Mouse (Mus musculus): ENCODE measurements around the gene Mmp3. TPM values are rescaled to one million over a fixed set of nuclear protein-coding genes. Genes with fewer than 3 reads are reported as not detected.
"Not testable (repeated sequence)": the region's sequence is repeated elsewhere in the genome, so short reads cannot be mapped to it uniquely, and the experiment has no call there.

The Mmp3 gene
- 1.2 and 1.3 TPM in 2 replicates for polyA plus RNA-seq (2012; rRNA removed)

DNA sequence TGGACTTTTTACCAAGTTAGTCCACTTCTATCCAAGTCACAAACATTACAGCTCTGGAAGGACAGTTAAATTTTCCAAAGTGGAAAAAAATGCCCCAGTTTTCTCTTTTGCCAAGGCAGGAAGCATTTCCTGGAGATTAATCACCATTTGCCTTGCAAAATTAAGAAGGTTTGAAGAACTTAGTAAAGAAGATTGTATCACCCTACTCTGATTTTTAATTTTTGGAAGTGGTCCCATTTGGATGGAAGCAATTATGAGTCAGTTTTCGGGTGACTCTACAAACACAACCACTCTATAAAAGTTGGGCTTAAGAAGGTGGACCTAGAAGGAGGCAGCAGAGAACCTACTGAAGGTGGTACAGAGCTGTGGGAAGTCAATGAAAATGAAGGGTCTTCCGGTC lies at the start of gene Mmp3:
Gene Mmp3, plus strand, starts transcription at position 301 of the 400 bp plus-strand sequence.
- H3K27me3 ChIP-seq (ENCODE audit: control insufficient read depth, insufficient read depth, low read length) = no peaks in the 10 kb centered on the region
- DNase-seq = no peak
- no peaks in the 10 kb centered on the region for H3K4me1 ChIP-seq (replicated peaks; ENCODE audit: control insufficient read depth, insufficient read depth, low read length)
- 97% methylated on average over 2 of the region's 2 CpGs for WGBS
- no peak within 1 kb of the TSS for H3K27ac ChIP-seq (ENCODE audit: control insufficient read depth, insufficient read depth, low read length)
- H3K4me3 ChIP-seq (ENCODE audit: control insufficient read depth, insufficient read depth, low read length) = no peak within 1 kb of the TSS
- no peak for TF ChIP-seq CTCF (IDR thresholded peaks at IDR 0.05; ENCODE audit: borderline replicate concordance, control insufficient read depth, extremely low read depth, insufficient read depth, low read length, poor library complexity)
- TF ChIP-seq POLR2A (IDR thresholded peaks at IDR 0.05; ENCODE audit: control insufficient read depth, extremely low read depth, insufficient read depth, low read length, poor library complexity) = no peak
- H3K36me3 ChIP-seq (ENCODE audit: control insufficient read depth, insufficient read depth, low read length) = no peaks in the 10 kb centered on the region

DNA sequence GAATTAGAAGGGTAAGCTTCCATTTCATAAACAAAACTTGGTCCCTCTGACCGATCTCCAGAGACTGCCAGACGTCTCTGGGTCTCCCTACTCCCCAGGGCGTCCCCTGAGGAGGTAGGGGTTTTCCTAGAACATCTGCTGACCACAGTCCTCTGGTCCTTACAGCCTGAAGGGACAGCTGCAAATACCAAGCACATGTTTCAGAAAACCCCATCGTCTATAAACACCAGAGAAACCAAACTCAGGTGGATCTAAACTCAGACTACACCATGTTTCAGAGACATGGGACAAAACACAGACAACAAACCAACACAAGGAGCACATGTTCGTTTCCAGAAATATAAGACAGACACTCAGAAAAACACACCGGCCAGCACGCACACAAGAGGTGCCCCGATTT lies 49.1 kb upstream of the Mmp3 start:
- not testable (repeated sequence) for DNase-seq; H3K27me3 ChIP-seq (ENCODE audit: control insufficient read depth, insufficient read depth, low read length); H3K36me3 ChIP-seq (ENCODE audit: control insufficient read depth, insufficient read depth, low read length); H3K27ac ChIP-seq (ENCODE audit: control insufficient read depth, insufficient read depth, low read length); H3K4me1 ChIP-seq (replicated peaks; ENCODE audit: control insufficient read depth, insufficient read depth, low read length); H3K4me3 ChIP-seq (ENCODE audit: control insufficient read depth, insufficient read depth, low read length)
- WGBS = 89% methylated on average over 8 of the region's 8 CpGs

DNA sequence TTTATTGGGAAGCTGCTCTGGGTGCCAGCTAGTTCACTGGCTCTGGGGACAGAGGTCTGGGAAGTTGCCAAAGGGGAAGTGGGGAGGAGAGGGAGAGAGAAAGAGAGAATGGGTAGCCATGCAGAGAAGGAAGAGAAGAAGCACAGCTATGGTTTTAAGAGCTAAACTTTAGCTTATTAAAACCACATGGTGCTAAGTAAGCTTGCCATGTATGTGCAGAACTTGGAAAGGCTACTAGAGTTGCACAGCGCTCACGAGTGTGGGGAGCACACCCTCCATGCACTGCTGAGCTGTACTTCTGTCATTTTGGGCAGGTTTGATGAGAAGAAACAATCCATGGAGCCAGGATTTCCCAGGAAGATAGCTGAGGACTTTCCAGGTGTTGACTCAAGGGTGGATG lies 7.7 kb downstream of the Mmp3 start:
- H3K27ac ChIP-seq (ENCODE audit: control insufficient read depth, insufficient read depth, low read length) = no peak overlapping the region
- no peaks in the 10 kb centered on the region for H3K27me3 ChIP-seq (ENCODE audit: control insufficient read depth, insufficient read depth, low read length)
- DNase-seq = no peak
- TF ChIP-seq CTCF (IDR thresholded peaks at IDR 0.05; ENCODE audit: borderline replicate concordance, control insufficient read depth, extremely low read depth, insufficient read depth, low read length, poor library complexity) = no peak
- no peak for TF ChIP-seq POLR2A (IDR thresholded peaks at IDR 0.05; ENCODE audit: control insufficient read depth, extremely low read depth, insufficient read depth, low read length, poor library complexity)
- H3K36me3 ChIP-seq (ENCODE audit: control insufficient read depth, insufficient read depth, low read length) = no peaks in the 10 kb centered on the region
- WGBS = 94% methylated on average over 2 of the region's 2 CpGs
- H3K4me3 ChIP-seq (ENCODE audit: control insufficient read depth, insufficient read depth, low read length) = no peak overlapping the region
- H3K4me1 ChIP-seq (replicated peaks; ENCODE audit: control insufficient read depth, insufficient read depth, low read length) = no peaks in the 10 kb centered on the region

DNA sequence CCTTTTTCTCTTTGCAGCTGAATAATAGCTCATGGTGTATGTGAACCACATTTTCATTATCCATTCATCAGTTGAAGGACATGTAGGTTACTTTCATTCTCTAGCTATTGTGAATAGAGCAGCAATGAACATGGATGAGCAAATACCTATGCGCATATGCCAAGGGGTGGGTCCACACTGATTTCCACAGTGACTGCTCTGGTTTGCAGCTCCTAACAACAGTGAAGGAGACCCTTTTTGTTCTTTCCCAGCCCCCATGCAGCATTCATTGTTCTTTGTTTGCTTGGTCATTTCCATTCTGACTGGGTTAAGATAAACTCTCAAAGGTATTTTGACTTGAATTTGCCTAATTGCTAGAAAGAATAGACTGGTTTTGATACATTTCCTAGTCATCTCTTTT lies 24.6 kb downstream of the Mmp3 start:
- Histone ChIP-seq H3K36me3 (ENCODE audit: control insufficient read depth, insufficient read depth, low read length) (no peaks in the 10 kb centered on the region), H3K27me3 (ENCODE audit: control insufficient read depth, insufficient read depth, low read length) (no peaks in the 10 kb centered on the region), H3K27ac (ENCODE audit: control insufficient read depth, insufficient read depth, low read length) (no peak overlapping the region), H3K4me3 (ENCODE audit: control insufficient read depth, insufficient read depth, low read length) (no peak overlapping the region), H3K4me1 (replicated peaks; ENCODE audit: control insufficient read depth, insufficient read depth, low read length) (no peaks in the 10 kb centered on the region)
- DNase-seq = no peak
- TF ChIP-seq CTCF (IDR thresholded peaks at IDR 0.05; ENCODE audit: borderline replicate concordance, control insufficient read depth, extremely low read depth, insufficient read depth, low read length, poor library complexity) (no peak), POLR2A (IDR thresholded peaks at IDR 0.05; ENCODE audit: control insufficient read depth, extremely low read depth, insufficient read depth, low read length, poor library complexity) (no peak)
- 100% methylated on average over 1 of the region's 1 CpGs for WGBS

DNA sequence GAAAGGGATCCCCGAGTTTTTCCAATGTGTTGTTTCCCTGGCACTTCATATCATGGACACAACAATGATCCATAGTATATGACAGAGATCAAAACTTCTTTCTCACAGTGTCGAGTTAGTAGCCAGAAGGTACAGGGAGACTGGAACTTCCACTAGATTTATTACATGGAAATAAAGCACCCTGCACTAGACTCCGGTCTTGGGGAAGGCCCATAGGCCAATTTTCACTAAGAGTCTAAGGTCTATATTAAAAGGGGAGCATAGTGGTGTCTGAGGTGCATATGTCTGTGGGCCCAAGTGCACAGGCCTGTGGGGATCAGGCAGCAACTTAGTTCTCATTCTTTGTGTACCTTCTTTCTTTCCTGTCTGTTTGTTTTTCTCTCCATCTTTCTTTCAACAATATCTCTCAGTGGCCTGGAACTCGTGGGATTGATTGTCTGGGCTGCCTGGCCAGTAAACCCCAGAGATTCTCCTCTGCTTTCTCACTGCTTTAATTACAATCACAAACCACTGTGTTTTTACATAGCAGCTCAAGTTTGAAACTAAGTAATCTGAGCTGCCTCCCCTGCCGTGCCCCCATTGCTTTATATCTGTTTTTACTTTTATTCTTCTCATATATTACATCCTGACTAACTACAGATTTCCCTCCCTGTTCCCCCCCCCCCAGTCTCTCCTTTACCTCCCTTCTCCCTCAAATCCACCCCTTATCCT lies 38.2 kb downstream of the Mmp3 start:
- no peak overlapping the region for H3K4me3 ChIP-seq (ENCODE audit: control insufficient read depth, insufficient read depth, low read length)
- no peaks in the 10 kb centered on the region for H3K4me1 ChIP-seq (replicated peaks; ENCODE audit: control insufficient read depth, insufficient read depth, low read length)
- TF ChIP-seq POLR2A (IDR thresholded peaks at IDR 0.05; ENCODE audit: control insufficient read depth, extremely low read depth, insufficient read depth, low read length, poor library complexity) (no peak), CTCF (IDR thresholded peaks at IDR 0.05; ENCODE audit: borderline replicate concordance, control insufficient read depth, extremely low read depth, insufficient read depth, low read length, poor library complexity) (no peak)
- H3K36me3 ChIP-seq (ENCODE audit: control insufficient read depth, insufficient read depth, low read length) = no peaks in the 10 kb centered on the region
- DNase-seq = no peak
- no peak overlapping the region for H3K27ac ChIP-seq (ENCODE audit: control insufficient read depth, insufficient read depth, low read length)
- 81% methylated on average over 5 of the region's 5 CpGs for WGBS
- H3K27me3 ChIP-seq (ENCODE audit: control insufficient read depth, insufficient read depth, low read length) = no peaks in the 10 kb centered on the region

DNA sequence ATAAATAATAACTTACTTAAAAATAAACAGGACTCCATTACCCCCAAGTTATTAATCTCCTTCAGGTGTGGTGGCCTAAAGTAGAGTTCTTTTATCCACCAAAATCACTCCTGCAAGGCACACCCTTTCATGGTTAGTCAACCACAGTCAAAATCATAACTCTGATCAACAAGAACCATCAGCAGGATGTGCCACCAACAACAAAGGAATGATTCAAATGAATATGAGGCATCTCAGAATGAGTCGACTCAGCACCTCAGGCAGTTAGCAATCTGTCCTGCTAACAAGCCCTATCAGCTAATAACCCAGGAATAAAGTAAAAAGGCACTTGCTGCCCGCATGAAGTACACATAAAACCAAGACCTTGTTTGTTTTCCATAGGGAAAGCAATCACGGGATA lies 55.5 kb downstream of the Mmp3 start:
- Histone ChIP-seq H3K4me3 (ENCODE audit: control insufficient read depth, insufficient read depth, low read length) (no peak overlapping the region), H3K36me3 (ENCODE audit: control insufficient read depth, insufficient read depth, low read length) (no peaks in the 10 kb centered on the region), H3K27ac (ENCODE audit: control insufficient read depth, insufficient read depth, low read length) (no peak overlapping the region), H3K4me1 (replicated peaks; ENCODE audit: control insufficient read depth, insufficient read depth, low read length) (no peaks in the 10 kb centered on the region), H3K27me3 (ENCODE audit: control insufficient read depth, insufficient read depth, low read length) (no peaks in the 10 kb centered on the region)
- no peak for TF ChIP-seq CTCF (IDR thresholded peaks at IDR 0.05; ENCODE audit: borderline replicate concordance, control insufficient read depth, extremely low read depth, insufficient read depth, low read length, poor library complexity)
- TF ChIP-seq POLR2A (IDR thresholded peaks at IDR 0.05; ENCODE audit: control insufficient read depth, extremely low read depth, insufficient read depth, low read length, poor library complexity) = no peak
- WGBS = 73% methylated on average over 3 of the region's 3 CpGs
- no peak for DNase-seq

DNA sequence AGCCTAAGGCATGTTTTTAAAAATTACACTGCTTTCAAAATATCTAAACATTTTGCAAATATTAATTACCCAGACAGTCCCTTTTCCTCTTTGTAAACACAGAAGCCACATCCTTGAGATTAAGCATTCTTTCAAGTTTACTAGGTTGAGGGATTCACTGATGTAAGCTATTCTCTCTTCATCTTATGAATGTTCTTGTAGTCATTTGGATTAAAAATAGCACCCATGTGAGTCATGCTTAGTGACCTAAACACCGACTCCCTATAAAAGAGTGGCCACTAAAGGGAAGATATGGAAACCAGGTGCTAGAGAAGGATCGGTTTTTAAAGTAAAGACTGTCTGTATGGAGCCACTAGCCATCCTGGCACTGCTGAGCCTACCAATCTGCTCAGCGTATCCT lies 56.4 kb downstream of the Mmp3 start, which contains the start of gene Mmp10:
Gene Mmp10, plus strand, starts transcription at position 302 of the 400 bp plus-strand sequence.
- TF ChIP-seq CTCF (IDR thresholded peaks at IDR 0.05; ENCODE audit: borderline replicate concordance, control insufficient read depth, extremely low read depth, insufficient read depth, low read length, poor library complexity) = no peak
- Histone ChIP-seq H3K4me3 (ENCODE audit: control insufficient read depth, insufficient read depth, low read length) (no peak within 1 kb of the TSS), H3K27ac (ENCODE audit: control insufficient read depth, insufficient read depth, low read length) (no peak within 1 kb of the TSS), H3K4me1 (replicated peaks; ENCODE audit: control insufficient read depth, insufficient read depth, low read length) (no peaks in the 10 kb centered on the region), H3K36me3 (ENCODE audit: control insufficient read depth, insufficient read depth, low read length) (no peaks in the 10 kb centered on the region), H3K27me3 (ENCODE audit: control insufficient read depth, insufficient read depth, low read length) (no peaks in the 10 kb centered on the region)
- no peak for DNase-seq
- WGBS = 95% methylated on average over 3 of the region's 3 CpGs

Other genes with a start within 250 kb of the Mmp3 start
- 0.20 and 0.36 TPM in 2 replicates for gene Mmp13, start 173.3 kb upstream of the Mmp3 start, polyA plus RNA-seq (2012; rRNA removed)
- 2.2 and 3.6 TPM in 2 replicates for gene Mmp12, start 101.4 kb upstream of the Mmp3 start, polyA plus RNA-seq (2012; rRNA removed)
- gene Mmp1b, start 57.8 kb upstream of the Mmp3 start, polyA plus RNA-seq (2012; rRNA removed) = not detected in 2 replicates
- not detected in 2 replicates for gene Mmp10, start 56.5 kb downstream of the Mmp3 start, polyA plus RNA-seq (2012; rRNA removed)
- gene Mmp8, start 112.6 kb downstream of the Mmp3 start, polyA plus RNA-seq (2012; rRNA removed) = 0.31 and 0.64 TPM in 2 replicates
- gene Mmp27, start 125.6 kb downstream of the Mmp3 start, polyA plus RNA-seq (2012; rRNA removed) = 0.24 and 0.47 TPM in 2 replicates
- 0.04 TPM in 1 of 2 replicates, not detected in the other for gene Mmp20, start 182.4 kb downstream of the Mmp3 start, polyA plus RNA-seq (2012; rRNA removed)
- gene Mmp7, start 246.3 kb downstream of the Mmp3 start, polyA plus RNA-seq (2012; rRNA removed) = 1.1 and 2.3 TPM in 2 replicates